Comparison of ENCODE assay signal across 15 mouse cellular contexts in genomic region chr12:53838541-53838940, GRCm38 (mm10).
DNase-seq lines count a peak whose midpoint lies in the region; ATAC-seq and TF ChIP-seq lines count a peak whose summit lies in the region.
"Had no signal": no experiment of that assay in that cellular context is flagged by ENCODE, and none has a peak within 500 bp of the region (broad histone marks: within the 10 kb centered on the region; RNA-seq: fewer than 3 reads in every experiment).

No protein-coding gene starts in this region.

- H3K27me3 ChIP-seq in kidney, embryonic 14.5 days (ENCODE audit: control insufficient read depth, insufficient read depth, low read length): no peaks in the 10 kb centered on the region
- H3K27me3 ChIP-seq in neural tube, embryonic 11.5 days (ENCODE audit: control insufficient read depth, insufficient read depth, low read length): no peaks in the 10 kb centered on the region
- H3K27me3 ChIP-seq: embryonic facial prominence, embryonic 15.5 days; forebrain, embryonic 13.5 days; limb, embryonic 15.5 days had no signal

- H3K4me2 ChIP-seq in kidney, embryonic 14.5 days (replicated peaks; ENCODE audit: low read depth, low read length): no peak overlapping the region
- no peak overlapping the region for H3K4me2 ChIP-seq in neural tube, embryonic 11.5 days (ENCODE audit: low read depth)
- H3K4me2 ChIP-seq: embryonic facial prominence, embryonic 15.5 days; forebrain, embryonic 13.5 days; limb, embryonic 15.5 days had no signal

- WGBS in kidney, embryonic 14.5 days: 12% methylated on average over 7 of the region's 7 CpGs
- 19% methylated on average over 7 of the region's 7 CpGs for WGBS in neural tube, embryonic 11.5 days

- no peaks in the 10 kb centered on the region for H3K4me1 ChIP-seq in kidney, embryonic 14.5 days (ENCODE audit: control insufficient read depth, insufficient read depth, low read length)
- H3K4me1 ChIP-seq in neural tube, embryonic 11.5 days (ENCODE audit: control insufficient read depth, insufficient read depth, low read length): peaks cover 25% of the 10 kb centered on the region

- ATAC-seq in kidney, embryonic 14.5 days (ENCODE audit: low FRiP score, low TSS enrichment): peak; percentile 91
- 0 out of 2 replicates have a peak, but pooled peaks have one; percentile 27 for ATAC-seq in neural tube, embryonic 11.5 days (ENCODE audit: insufficient read depth, low FRiP score, low TSS enrichment)
- ATAC-seq in activated CD4-positive, CD25-positive, alpha-beta regulatory T cell, adult 4 months: no peak
- ATAC-seq: forebrain, embryonic 13.5 days had no signal

- no peaks in the 10 kb centered on the region for H3K36me3 ChIP-seq in kidney, embryonic 14.5 days (ENCODE audit: control insufficient read depth, insufficient read depth, low read length)
- no peaks in the 10 kb centered on the region for H3K36me3 ChIP-seq in neural tube, embryonic 11.5 days (ENCODE audit: control insufficient read depth, insufficient read depth, low read length)
- H3K36me3 ChIP-seq: embryonic facial prominence, embryonic 15.5 days; limb, embryonic 15.5 days had no signal

- no peak overlapping the region for H3K4me3 ChIP-seq in kidney, embryonic 14.5 days (ENCODE audit: low read length)
- no peak overlapping the region for H3K4me3 ChIP-seq in neural tube, embryonic 11.5 days (ENCODE audit: low read depth, low read length)
- H3K4me3 ChIP-seq in left cerebral cortex, adult 2 months: no peak overlapping the region
- H3K4me3 ChIP-seq: embryonic facial prominence, embryonic 15.5 days; forebrain, embryonic 13.5 days; limb, embryonic 15.5 days had no signal

- no peak for DNase-seq in kidney, postnatal 25 days
- DNase-seq in neural tube, embryonic 11.5 days (ENCODE audit: low spot score): peak; percentile 25
- DNase-seq in neural tube, embryonic 10.5 days (ENCODE audit: extremely low spot score, low spot score): no peak
- DNase-seq in mesoderm, embryonic 11.5 days (ENCODE audit: low read depth, low spot score): peak; percentile 59
- DNase-seq in left cerebral cortex, adult 2 months (ENCODE audit: extremely low spot score in 1 of 2, low spot score in 2 of 2): no peak
- DNase-seq: cerebellum, postnatal 14 days; heart, adult 18-20 months; kidney, adult 11 months; thymus, postnatal 25 days had no signal

- no peaks in the 10 kb centered on the region for H3K9me3 ChIP-seq in kidney, embryonic 14.5 days (ENCODE audit: control insufficient read depth, low read length)
- H3K9me3 ChIP-seq in neural tube, embryonic 11.5 days (ENCODE audit: control insufficient read depth, low read length): no peaks in the 10 kb centered on the region
- H3K9me3 ChIP-seq: embryonic facial prominence, embryonic 15.5 days; forebrain, embryonic 13.5 days; limb, embryonic 15.5 days had no signal

- H3K27ac ChIP-seq in kidney, embryonic 14.5 days (ENCODE audit: low read depth, low read length): no peak overlapping the region
- no peak overlapping the region for H3K27ac ChIP-seq in neural tube, embryonic 11.5 days (ENCODE audit: low read depth, low read length)
- H3K27ac ChIP-seq in left cerebral cortex, adult 2 months: no peak overlapping the region
- H3K27ac ChIP-seq: embryonic facial prominence, embryonic 15.5 days; forebrain, embryonic 13.5 days; limb, embryonic 15.5 days; stomach, postnatal 0 days had no signal

- TF ChIP-seq CTCF in left cerebral cortex, adult 2 months (IDR thresholded peaks at IDR 0.05): no peak

- intact Hi-C loops in left cerebral cortex, adult 2 months (cut with DNase I): no loop called here

- H3K9ac ChIP-seq in kidney, embryonic 14.5 days (ENCODE audit: low read depth, low read length): no peak overlapping the region
- no peak overlapping the region for H3K9ac ChIP-seq in neural tube, embryonic 11.5 days (ENCODE audit: low read length)
- H3K9ac ChIP-seq: embryonic facial prominence, embryonic 15.5 days; forebrain, embryonic 13.5 days; limb, embryonic 15.5 days had no signal

Comparison
In these comparisons a context has a peak if more than half of its experiments do, and no peak if none do; other contexts are left out.
1. DNase-seq: peak in neural tube, embryonic 11.5 days (single experiment) and mesoderm, embryonic 11.5 days (single experiment); none in kidney, postnatal 25 days (0 of 2), neural tube, embryonic 10.5 days (single experiment) and left cerebral cortex, adult 2 months (0 of 2).